Mouse (Mus musculus) erythroblast, embryonic 14.5 days (primary cell): ENCODE data around the gene Mmab.

Experiments used
- GATA1 ChIP-seq: IDR thresholded peaks from 2 replicates; pipeline ENCODE4 v1.6.1; 2012; ENCODE audit warnings: low read length, inconsistent platforms, mixed read lengths
- TAL1 ChIP-seq: IDR thresholded peaks from 3 replicates; pipeline ENCODE4 v1.6.1; 2012; ENCODE audit warnings: low read length, inconsistent platforms, mixed read lengths

GRCm38 (mm10) chr5:114421561-114422298 is 22.1 kb downstream of the Mmab start:
- no peak for TF ChIP-seq TAL1
- TF ChIP-seq GATA1 = no peak
